Mouse (Mus musculus) midbrain, embryonic 11.5 days (tissue): ENCODE data around the gene Vps13a. TPM values are rescaled to one million over a fixed set of nuclear protein-coding genes. Genes with fewer than 3 reads are reported as not detected.
A peak's percentile ranks its signal among the peaks of the same experiment; 100 is the strongest.

Experiments used
- ATAC-seq: fragments of 200-750 bp; cut with Nextera tagmentation; 2 replicates; pipeline ENCODE4 v1.8.0; 2017; ENCODE audit warnings: moderate TSS enrichment, moderate library complexity; ENCODE audit not compliant: low FRiP score
- DNase-seq: peaks from one replicate; pipeline ENCODE4 v3.0.0; 2015; ENCODE audit warnings: low spot score; ENCODE audit errors: missing footprints
- H3K27ac ChIP-seq: fragments of 300-500 bp; sonication (generic); 2 replicates; pipeline ENCODE4 v1.5.1; 2014; ENCODE audit warnings: low read depth, low read length
- H3K27me3 ChIP-seq: fragments of 300-500 bp; sonication (generic); 2 replicates; pipeline ENCODE4 v1.6.1; 2014; ENCODE audit warnings: mild to moderate bottlenecking, low read length, moderate library complexity, mixed read lengths; ENCODE audit not compliant: control insufficient read depth, insufficient read depth
- H3K36me3 ChIP-seq: fragments of 300-500 bp; sonication (generic); 2 replicates; pipeline ENCODE4 v1.6.1; 2014; ENCODE audit warnings: mild to moderate bottlenecking, low read length, moderate library complexity, mixed read lengths; ENCODE audit not compliant: control insufficient read depth, insufficient read depth
- H3K4me1 ChIP-seq: fragments of 300-500 bp; sonication (generic); 2 replicates; pipeline ENCODE4 v1.6.1; 2014; ENCODE audit warnings: low read length; ENCODE audit not compliant: control insufficient read depth, insufficient read depth
- H3K4me2 ChIP-seq: fragments of 300-500 bp; sonication (generic); 2 replicates; pipeline ENCODE4 v1.6.1; 2014; ENCODE audit warnings: mild to moderate bottlenecking, moderate library complexity
- H3K4me3 ChIP-seq: fragments of 300-500 bp; sonication (generic); 2 replicates; pipeline ENCODE4 v1.5.1; 2014; ENCODE audit warnings: low read depth, low read length
- H3K9ac ChIP-seq: fragments of 300-500 bp; sonication (generic); 2 replicates; pipeline ENCODE4 v1.6.1; 2014; ENCODE audit warnings: low read length
- H3K9me3 ChIP-seq: fragments of 300-500 bp; sonication (generic); 2 replicates; pipeline ENCODE4 v1.6.1; 2016; ENCODE audit warnings: low read length; ENCODE audit not compliant: control insufficient read depth
- WGBS: fragments of 180-500 bp; shearing (Covaris S2); extraction: QIAGEN DNeasy Blood & Tissue Kit; methylation state at CpG from one replicate; pipeline ENCODE4 v1.1.7; 2014; 5-methylcytosine and 5-hydroxymethylcytosine counted together
- polyA plus RNA-seq: library from polyadenylated mRNA; unstranded; fragments of >200 nt; fragmentation: Nextera tagmentation; extraction: Ambion mirVana; gene quantifications from 2 replicates; pipeline ENCODE4 v1.2.1, GENCODE M21; 2014

Gene Vps13a
- polyA plus RNA-seq, 1 experiment from 2014 or later = 12.4 TPM

- H3K27me3 ChIP-seq = no peaks in the 10 kb centered on the region
- no peak overlapping the region for H3K4me3 ChIP-seq
- DNase-seq (no peak), ATAC-seq (no peak)
- no peaks in the 10 kb centered on the region for H3K4me1 ChIP-seq
- no peak overlapping the region for H3K4me2 ChIP-seq
- H3K36me3 ChIP-seq = no peaks in the 10 kb centered on the region
- H3K9me3 ChIP-seq = no peaks in the 10 kb centered on the region
- WGBS = 94% methylated on average over 6 of the region's 6 CpGs
- H3K9ac ChIP-seq = no peak overlapping the region
- H3K27ac ChIP-seq = no peak overlapping the region
Observed at GRCm38 (mm10) chr19:16607634-16608033, 173.1 kb downstream of the Vps13a start.

GRCm38 (mm10) chr19:16602026-16602425, 178.7 kb downstream of the Vps13a start:
- Histone ChIP-seq H3K4me2 (no peak overlapping the region), H3K36me3 (no peaks in the 10 kb centered on the region), H3K4me1 (peaks cover 3% of the 10 kb centered on the region; the same call in 1 of the 2 replicates), H3K27ac (no peak overlapping the region), H3K27me3 (no peaks in the 10 kb centered on the region), H3K9me3 (no peaks in the 10 kb centered on the region), H3K9ac (no peak overlapping the region), H3K4me3 (no peak overlapping the region)
- no peak for DNase-seq
- WGBS = 82% methylated on average over 8 of the region's 8 CpGs
- ATAC-seq = no peak

GRCm38 (mm10) chr19:16599298-16599970, 181.3 kb downstream of the Vps13a start:
- H3K36me3 ChIP-seq = no peaks in the 10 kb centered on the region
- H3K4me2 ChIP-seq = no peak overlapping the region

GRCm38 (mm10) chr19:16598653-16599297, 182.0 kb downstream of the Vps13a start:
- peak; percentile 87 for DNase-seq
- Histone ChIP-seq H3K4me2 (no peak overlapping the region), H3K9ac (no peak overlapping the region)

More at GRCm38 (mm10) chr19:16599298-16599970, 181.3 kb downstream of the Vps13a start:
- peaks cover 3% of the 10 kb centered on the region; the same call in 1 of the 2 replicates for H3K4me1 ChIP-seq
- no peak overlapping the region for H3K27ac ChIP-seq
- 20% methylated on average over 9 of the region's 9 CpGs for WGBS
- H3K27me3 ChIP-seq = no peaks in the 10 kb centered on the region
- no peak overlapping the region for H3K4me3 ChIP-seq
- H3K9me3 ChIP-seq = no peaks in the 10 kb centered on the region
- H3K9ac ChIP-seq = no peak overlapping the region
- DNase-seq = peak; percentile 97
- peak; percentile 82 for ATAC-seq

GRCm38 (mm10) chr19:16597216-16597615, 183.5 kb downstream of the Vps13a start:
- 87% methylated on average over 6 of the region's 6 CpGs for WGBS
- no peak for ATAC-seq

More at GRCm38 (mm10) chr19:16598653-16599297, 182.0 kb downstream of the Vps13a start:
- no peak overlapping the region for H3K4me3 ChIP-seq
- no peaks in the 10 kb centered on the region for H3K27me3 ChIP-seq
- no peaks in the 10 kb centered on the region for H3K9me3 ChIP-seq
- H3K36me3 ChIP-seq = no peaks in the 10 kb centered on the region
- peak; percentile 68 for ATAC-seq
- H3K27ac ChIP-seq = no peak overlapping the region
- peaks cover 3% of the 10 kb centered on the region; the same call in 1 of the 2 replicates for H3K4me1 ChIP-seq
- 56% methylated on average over 11 of the region's 11 CpGs for WGBS

GRCm38 (mm10) chr19:16593975-16594317, 186.8 kb downstream of the Vps13a start:
- DNase-seq (no peak), ATAC-seq (no peak)
- Histone ChIP-seq H3K9me3 (no peaks in the 10 kb centered on the region), H3K4me1 (no peaks in the 10 kb centered on the region), H3K9ac (no peak overlapping the region), H3K4me2 (no peak overlapping the region), H3K36me3 (no peaks in the 10 kb centered on the region), H3K4me3 (no peak overlapping the region), H3K27me3 (no peaks in the 10 kb centered on the region), H3K27ac (no peak overlapping the region)

More at GRCm38 (mm10) chr19:16597216-16597615, 183.5 kb downstream of the Vps13a start:
- Histone ChIP-seq H3K9me3 (no peaks in the 10 kb centered on the region), H3K27ac (no peak overlapping the region), H3K36me3 (no peaks in the 10 kb centered on the region), H3K4me2 (no peak overlapping the region), H3K4me3 (no peak overlapping the region), H3K4me1 (peaks cover 3% of the 10 kb centered on the region; the same call in 1 of the 2 replicates), H3K27me3 (no peaks in the 10 kb centered on the region), H3K9ac (no peak overlapping the region)
- no peak for DNase-seq

- ATAC-seq (no peak), DNase-seq (no peak)
- Histone ChIP-seq H3K27ac (no peak overlapping the region), H3K4me3 (no peak overlapping the region), H3K4me1 (no peaks in the 10 kb centered on the region), H3K36me3 (no peaks in the 10 kb centered on the region), H3K4me2 (no peak overlapping the region), H3K9me3 (no peaks in the 10 kb centered on the region), H3K9ac (no peak overlapping the region), H3K27me3 (no peaks in the 10 kb centered on the region)
- 89% methylated on average over 7 of the region's 7 CpGs for WGBS
Observed at GRCm38 (mm10) chr19:16593256-16593974, 187.3 kb downstream of the Vps13a start.

- DNase-seq = peak; percentile 86
- ATAC-seq = no peak
- Histone ChIP-seq H3K9ac (no peak overlapping the region), H3K4me3 (no peak overlapping the region), H3K4me2 (no peak overlapping the region), H3K4me1 (no peaks in the 10 kb centered on the region), H3K27ac (no peak overlapping the region), H3K36me3 (no peaks in the 10 kb centered on the region), H3K9me3 (no peaks in the 10 kb centered on the region), H3K27me3 (no peaks in the 10 kb centered on the region)
- 8% methylated on average over 3 of the region's 3 CpGs for WGBS
Observed at GRCm38 (mm10) chr19:16585379-16585778, 195.4 kb downstream of the Vps13a start.

GRCm38 (mm10) chr19:16584546-16584945, 196.2 kb downstream of the Vps13a start:
- Histone ChIP-seq H3K27ac (no peak overlapping the region), H3K36me3 (no peaks in the 10 kb centered on the region), H3K4me3 (no peak overlapping the region), H3K9me3 (no peaks in the 10 kb centered on the region), H3K4me1 (no peaks in the 10 kb centered on the region), H3K27me3 (no peaks in the 10 kb centered on the region), H3K9ac (no peak overlapping the region), H3K4me2 (no peak overlapping the region)
- 93% methylated on average over 7 of the region's 7 CpGs for WGBS
- ATAC-seq (no peak), DNase-seq (no peak)
